Mouse (Mus musculus) kidney, embryonic 16.5 days (tissue): Measurements from ENCODE around the gene Eri3. TPM values are rescaled to one million over a fixed set of nuclear protein-coding genes. Genes with fewer than 3 reads are reported as not detected.

Experiments
- ATAC-seq: fragments of 200-750 bp; cut with Nextera tagmentation; 2 replicates; pipeline ENCODE4 v1.8.0; 2017; ENCODE audit warnings: moderate TSS enrichment; ENCODE audit not compliant: low FRiP score, low TSS enrichment
- H3K27ac ChIP-seq: fragments of 300-500 bp; sonication (generic); 2 replicates; pipeline ENCODE4 v1.5.1; 2014; ENCODE audit warnings: low read length
- H3K27me3 ChIP-seq: fragments of 300-500 bp; sonication (generic); 2 replicates; pipeline ENCODE4 v1.6.1; 2014; ENCODE audit warnings: low read length, control low read depth, mixed read lengths; ENCODE audit not compliant: insufficient read depth
- H3K36me3 ChIP-seq: fragments of 300-500 bp; sonication (generic); 2 replicates; pipeline ENCODE4 v1.6.1; 2014; ENCODE audit warnings: low read length, control low read depth, mixed read lengths; ENCODE audit not compliant: insufficient read depth
- H3K4me1 ChIP-seq: fragments of 300-500 bp; sonication (generic); 2 replicates; pipeline ENCODE4 v1.6.1; 2014; ENCODE audit warnings: low read length, control low read depth, mixed read lengths; ENCODE audit not compliant: insufficient read depth
- H3K4me2 ChIP-seq: fragments of 300-500 bp; sonication (generic); replicated peaks from 2 replicates; pipeline ENCODE4 v1.6.1; 2014; ENCODE audit warnings: low read depth, low read length
- H3K4me3 ChIP-seq: fragments of 300-500 bp; sonication (generic); 2 replicates; pipeline ENCODE4 v1.5.1; 2014; ENCODE audit warnings: mild to moderate bottlenecking, low read length
- H3K9ac ChIP-seq: fragments of 300-500 bp; sonication (generic); replicated peaks from 2 replicates; pipeline ENCODE4 v1.6.1; 2014; ENCODE audit warnings: low read length
- H3K9me3 ChIP-seq: fragments of 300-500 bp; sonication (generic); 2 replicates; pipeline ENCODE4 v1.6.1; 2016; ENCODE audit warnings: low read length, control low read depth
- WGBS: fragments of 180-500 bp; shearing (Covaris S2); extraction: QIAGEN DNeasy Blood & Tissue Kit; methylation state at CpG from one replicate; pipeline ENCODE4 v1.1.7; 2014; 5-methylcytosine and 5-hydroxymethylcytosine counted together
- polyA plus RNA-seq: library from polyadenylated mRNA; unstranded; fragments of >200 nt; fragmentation: Nextera tagmentation; extraction: Ambion mirVana; gene quantifications from 2 replicates; pipeline ENCODE4 v1.2.1, GENCODE M21; 2015

Gene Eri3
- polyA plus RNA-seq, 1 experiment from 2014 or later: 131 TPM

- peaks cover 7% of the 10 kb centered on the region; the same call in 1 of the 2 replicates for H3K4me1 ChIP-seq
- 31% methylated on average over 8 of the region's 8 CpGs for WGBS
- H3K4me2 ChIP-seq: no peak overlapping the region
- peak; percentile 83 for ATAC-seq
- H3K9me3 ChIP-seq: no peaks in the 10 kb centered on the region
- H3K27ac ChIP-seq: no peak overlapping the region
- H3K36me3 ChIP-seq: no peaks in the 10 kb centered on the region
- no peak overlapping the region for H3K9ac ChIP-seq
- H3K4me3 ChIP-seq: no peak overlapping the region
- peaks cover 5% of the 10 kb centered on the region; the same call in 1 of the 2 replicates for H3K27me3 ChIP-seq
Observed at GRCm38 (mm10) chr4:117539329-117539980, 10.7 kb upstream of the Eri3 start.

GRCm38 (mm10) chr4:117540571-117540970 is 9.6 kb upstream of the Eri3 start:
- no peak overlapping the region for H3K9ac ChIP-seq
- no peaks in the 10 kb centered on the region for H3K9me3 ChIP-seq
- no peaks in the 10 kb centered on the region for H3K36me3 ChIP-seq
- no peak overlapping the region for H3K4me2 ChIP-seq
- WGBS: 42% methylated on average over 5 of the region's 5 CpGs
- H3K4me1 ChIP-seq: peaks cover 7% of the 10 kb centered on the region; the same call in 1 of the 2 replicates
- no peak for ATAC-seq
- peaks cover 5% of the 10 kb centered on the region; the same call in 1 of the 2 replicates for H3K27me3 ChIP-seq
- H3K27ac ChIP-seq: no peak overlapping the region
- no peak overlapping the region for H3K4me3 ChIP-seq

GRCm38 (mm10) chr4:117545448-117545847 is 4.7 kb upstream of the Eri3 start:
- H3K36me3 ChIP-seq: no peaks in the 10 kb centered on the region
- H3K27ac ChIP-seq: no peak overlapping the region
- H3K27me3 ChIP-seq: no peaks in the 10 kb centered on the region
- no peak overlapping the region for H3K9ac ChIP-seq
- no peak for ATAC-seq
- peaks cover 4% of the 10 kb centered on the region; the same call in 1 of the 2 replicates for H3K4me1 ChIP-seq
- no peaks in the 10 kb centered on the region for H3K9me3 ChIP-seq
- no peak overlapping the region for H3K4me2 ChIP-seq
- 89% methylated on average over 3 of the region's 3 CpGs for WGBS
- no peak overlapping the region for H3K4me3 ChIP-seq

DNA sequence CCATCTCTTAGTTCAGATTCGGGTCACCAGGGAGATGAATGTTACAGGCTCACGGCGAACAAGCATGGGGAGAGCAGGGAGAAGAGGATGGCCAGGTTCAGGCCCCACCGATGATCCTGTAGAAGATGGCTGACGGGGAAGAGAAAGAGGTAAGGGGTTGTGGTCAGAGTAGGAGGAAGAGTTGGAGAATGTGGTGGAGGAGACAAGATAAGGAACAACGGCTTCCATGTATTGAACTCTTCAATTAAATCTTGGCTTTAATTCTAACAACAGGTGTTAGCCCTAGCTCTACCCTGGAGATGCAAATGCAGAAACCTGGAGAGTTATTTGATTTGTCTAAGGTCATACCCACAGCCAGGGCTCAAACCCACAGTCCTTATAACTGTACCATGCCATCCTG is 3.5 kb upstream of the Eri3 start:
- no peak overlapping the region for H3K4me2 ChIP-seq
- H3K27ac ChIP-seq: no peak overlapping the region
- no peaks in the 10 kb centered on the region for H3K27me3 ChIP-seq
- H3K4me1 ChIP-seq: peaks cover 13% of the 10 kb centered on the region
- no peaks in the 10 kb centered on the region for H3K9me3 ChIP-seq
- H3K36me3 ChIP-seq: no peaks in the 10 kb centered on the region
- no peak for ATAC-seq
- H3K9ac ChIP-seq: no peak overlapping the region
- no peak overlapping the region for H3K4me3 ChIP-seq
- WGBS: 80% methylated on average over 6 of the region's 6 CpGs

- H3K9me3 ChIP-seq: no peaks in the 10 kb centered on the region
- ATAC-seq: no peak
- H3K4me3 ChIP-seq: peak overlapping the region; percentile 22; the same call in 1 of the 2 replicates
- H3K9ac ChIP-seq: peak overlapping the region; percentile 41; the same call in 1 of the 2 replicates
- H3K27ac ChIP-seq: no peak overlapping the region
- peaks cover 21% of the 10 kb centered on the region for H3K4me1 ChIP-seq
- H3K4me2 ChIP-seq: peak overlapping the region; percentile 40
- H3K36me3 ChIP-seq: 0 out of 2 replicates have a peak, but pooled peaks cover 3% of the 10 kb centered on the region
- 45% methylated on average over 6 of the region's 6 CpGs for WGBS
- H3K27me3 ChIP-seq: no peaks in the 10 kb centered on the region
Observed at GRCm38 (mm10) chr4:117549576-117549975, 589 bp upstream of the Eri3 start.

GRCm38 (mm10) chr4:117551144-117552000 is 1.2 kb downstream of the Eri3 start:
- no peaks in the 10 kb centered on the region for H3K27me3 ChIP-seq
- H3K27ac ChIP-seq: no peak overlapping the region
- peak overlapping the region; percentile 97 for H3K4me3 ChIP-seq
- no peaks in the 10 kb centered on the region for H3K9me3 ChIP-seq
- H3K9ac ChIP-seq: peak overlapping the region; percentile 92
- 0 out of 2 replicates have a peak, but pooled peaks cover 3% of the 10 kb centered on the region for H3K36me3 ChIP-seq
- H3K4me2 ChIP-seq: peak overlapping the region; percentile 73
- no peak for ATAC-seq
- peaks cover 21% of the 10 kb centered on the region for H3K4me1 ChIP-seq
- 40% methylated on average over 8 of the region's 8 CpGs for WGBS

DNA sequence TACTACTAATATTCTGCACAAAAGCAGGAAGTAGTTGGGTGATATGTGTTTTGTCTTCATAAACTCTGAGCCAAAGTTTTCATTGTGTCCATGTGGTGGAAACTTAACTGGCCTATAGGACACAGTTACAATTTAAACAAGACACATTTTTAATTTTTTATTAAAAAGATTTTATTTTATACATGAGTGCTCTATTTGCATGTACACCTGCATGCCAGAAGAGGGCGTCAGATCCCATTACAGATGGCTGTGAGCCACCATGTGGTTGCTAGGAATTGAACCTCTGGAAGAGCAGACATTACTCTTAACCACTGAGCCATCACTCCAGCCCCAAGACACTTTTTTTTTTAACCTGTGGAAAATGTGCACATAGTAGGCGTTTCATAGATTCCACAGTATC is 5.3 kb downstream of the Eri3 start:
- 60% methylated on average over 2 of the region's 2 CpGs for WGBS
- Histone ChIP-seq H3K9ac (no peak overlapping the region), H3K4me3 (no peak overlapping the region), H3K27ac (no peak overlapping the region), H3K4me2 (no peak overlapping the region), H3K27me3 (no peaks in the 10 kb centered on the region), H3K36me3 (peaks cover 3% of the 10 kb centered on the region; the same call in 1 of the 2 replicates), H3K9me3 (no peaks in the 10 kb centered on the region), H3K4me1 (peaks cover 17% of the 10 kb centered on the region)
- ATAC-seq: no peak

DNA sequence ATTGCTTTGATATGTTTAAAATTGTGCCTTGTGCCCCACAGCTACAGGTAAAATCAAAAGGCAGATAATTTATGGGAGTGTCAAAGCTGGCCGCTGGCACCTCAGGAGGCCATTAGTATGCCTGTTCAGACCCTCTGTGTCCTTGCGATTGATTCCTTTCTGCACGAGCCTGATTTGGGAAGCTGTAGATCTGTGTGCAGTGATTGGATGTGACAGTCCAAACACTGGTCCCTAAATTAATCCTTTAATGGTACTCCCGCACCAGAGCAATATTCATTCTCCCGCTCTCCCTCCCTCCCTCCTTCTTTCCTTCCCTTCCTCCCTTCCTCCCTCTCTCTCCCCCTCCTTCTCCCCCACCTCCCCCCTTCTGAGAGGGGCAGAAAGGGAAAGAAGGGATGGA is 6.2 kb downstream of the Eri3 start:
- Histone ChIP-seq H3K9ac (no peak overlapping the region), H3K4me1 (peaks cover 11% of the 10 kb centered on the region), H3K9me3 (no peaks in the 10 kb centered on the region), H3K27ac (no peak overlapping the region), H3K36me3 (peaks cover 3% of the 10 kb centered on the region; the same call in 1 of the 2 replicates), H3K4me2 (no peak overlapping the region), H3K27me3 (no peaks in the 10 kb centered on the region), H3K4me3 (no peak overlapping the region)
- ATAC-seq: no peak
- WGBS: 31% methylated on average over 5 of the region's 5 CpGs

DNA sequence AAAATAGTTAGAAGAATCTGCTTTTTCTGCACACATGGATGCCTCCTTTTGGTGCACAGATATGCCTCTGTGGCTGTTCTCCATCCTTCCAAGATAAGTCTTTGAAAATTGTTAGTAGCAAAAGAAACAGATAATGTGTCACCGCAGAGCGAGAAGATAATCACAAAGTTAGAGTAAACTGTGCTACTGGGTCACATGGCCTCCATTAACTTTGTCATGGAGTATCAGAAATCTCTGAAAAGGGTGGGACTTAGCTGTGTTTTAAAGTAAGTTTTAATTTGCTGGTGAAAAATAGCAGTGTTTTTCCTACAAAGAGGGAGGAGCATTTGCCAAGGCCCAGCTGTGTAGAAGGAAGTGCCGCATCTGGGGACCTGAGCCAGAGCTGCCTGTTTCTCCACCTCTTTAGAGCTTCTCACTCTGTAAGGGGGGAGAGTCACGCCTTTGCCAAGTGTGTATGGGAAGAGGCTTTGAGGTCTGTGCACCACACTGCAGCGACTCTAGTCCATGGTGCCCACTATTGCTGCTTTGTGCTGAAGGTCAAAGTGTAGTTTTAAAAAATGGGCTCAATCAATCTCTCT is 7.0 kb downstream of the Eri3 start:
- Histone ChIP-seq H3K9ac (no peak overlapping the region), H3K4me3 (no peak overlapping the region), H3K27ac (no peak overlapping the region), H3K9me3 (no peaks in the 10 kb centered on the region), H3K36me3 (peaks cover 3% of the 10 kb centered on the region; the same call in 1 of the 2 replicates), H3K4me2 (no peak overlapping the region), H3K27me3 (no peaks in the 10 kb centered on the region), H3K4me1 (peaks cover 3% of the 10 kb centered on the region)
- ATAC-seq: no peak
- WGBS: 62% methylated on average over 5 of the region's 5 CpGs
